Mouse (Mus musculus): Measurements from ENCODE around the gene Abcg8. TPM values are rescaled to one million over a fixed set of nuclear protein-coding genes. Genes with fewer than 3 reads are reported as not detected.

Abcg8 gene
- polyA plus RNA-seq, 1 experiment from 2014 or later = 0.17 TPM

DNA sequence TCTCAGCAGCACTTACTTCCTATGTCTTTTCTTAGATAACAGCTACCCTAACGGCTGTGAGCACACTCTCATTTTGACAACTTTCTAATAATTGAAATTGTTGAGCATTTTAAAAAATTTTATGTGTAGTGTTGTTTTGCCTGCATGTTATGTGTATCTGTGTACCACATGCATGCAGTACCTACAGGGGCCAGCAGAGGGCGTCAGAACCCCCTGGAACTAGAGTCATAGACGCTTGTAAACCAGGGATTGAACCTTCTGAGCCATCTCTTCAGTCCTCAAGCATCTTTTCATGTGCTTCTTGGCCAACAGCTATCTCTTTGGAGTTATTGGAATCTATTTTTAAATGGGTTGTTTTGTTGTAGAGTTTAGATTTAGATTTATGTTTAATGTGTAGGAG is 34.2 kb upstream of the Abcg8 start:
- no peaks in the 10 kb centered on the region; the same call in 1 of the 2 replicates for H3K4me1 ChIP-seq (ENCODE audit: control insufficient read depth, insufficient read depth, low read length)
- H3K9ac ChIP-seq (ENCODE audit: low read length) = no peak overlapping the region
- no peak overlapping the region for H3K4me2 ChIP-seq (ENCODE audit: low read depth, low read length)
- no peak overlapping the region for H3K27ac ChIP-seq (ENCODE audit: low read length)
- no peaks in the 10 kb centered on the region for H3K9me3 ChIP-seq (replicated peaks; ENCODE audit: control insufficient read depth, low read length)
- no peaks in the 10 kb centered on the region for H3K27me3 ChIP-seq (ENCODE audit: control insufficient read depth, insufficient read depth, low read length)
- 38% methylated on average over 3 of the region's 3 CpGs for WGBS
- no peaks in the 10 kb centered on the region for H3K36me3 ChIP-seq (ENCODE audit: control insufficient read depth, insufficient read depth)
- no peak for ATAC-seq (replicated peaks; ENCODE audit: extremely low read depth, insufficient read depth, low FRiP score)
- H3K4me3 ChIP-seq (ENCODE audit: low read length) = no peak overlapping the region

DNA sequence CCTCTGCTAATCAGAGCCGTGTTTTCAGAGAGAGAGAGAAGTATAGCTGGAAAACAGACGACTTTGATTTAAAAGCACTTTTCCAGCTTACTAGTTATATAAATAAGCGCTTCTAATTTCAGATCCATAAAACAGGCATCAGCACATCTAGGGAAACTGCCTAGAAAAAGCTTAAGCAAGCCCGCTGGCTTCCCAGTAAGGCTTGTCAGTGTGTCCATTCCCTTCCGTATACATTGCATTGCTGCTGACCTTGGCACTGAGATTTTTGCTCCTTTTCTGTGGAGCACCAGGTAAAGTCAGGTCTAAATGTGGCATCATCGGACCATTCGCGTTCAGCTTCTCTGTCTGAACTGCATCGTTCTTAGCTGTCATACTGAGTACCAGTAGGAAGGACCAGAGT is 33.8 kb upstream of the Abcg8 start:
- H3K36me3 ChIP-seq (ENCODE audit: control insufficient read depth, insufficient read depth) = no peaks in the 10 kb centered on the region
- no peaks in the 10 kb centered on the region for H3K27me3 ChIP-seq (ENCODE audit: control insufficient read depth, insufficient read depth, low read length)
- no peak overlapping the region for H3K4me3 ChIP-seq (ENCODE audit: low read length)
- 88% methylated on average over 9 of the region's 9 CpGs for WGBS
- ATAC-seq (replicated peaks; ENCODE audit: extremely low read depth, insufficient read depth, low FRiP score) = no peak
- no peaks in the 10 kb centered on the region for H3K9me3 ChIP-seq (replicated peaks; ENCODE audit: control insufficient read depth, low read length)
- H3K4me1 ChIP-seq (ENCODE audit: control insufficient read depth, insufficient read depth, low read length) = no peaks in the 10 kb centered on the region; the same call in 1 of the 2 replicates
- no peak overlapping the region for H3K4me2 ChIP-seq (ENCODE audit: low read depth, low read length)
- H3K9ac ChIP-seq (ENCODE audit: low read length) = no peak overlapping the region
- no peak overlapping the region for H3K27ac ChIP-seq (ENCODE audit: low read length)

DNA sequence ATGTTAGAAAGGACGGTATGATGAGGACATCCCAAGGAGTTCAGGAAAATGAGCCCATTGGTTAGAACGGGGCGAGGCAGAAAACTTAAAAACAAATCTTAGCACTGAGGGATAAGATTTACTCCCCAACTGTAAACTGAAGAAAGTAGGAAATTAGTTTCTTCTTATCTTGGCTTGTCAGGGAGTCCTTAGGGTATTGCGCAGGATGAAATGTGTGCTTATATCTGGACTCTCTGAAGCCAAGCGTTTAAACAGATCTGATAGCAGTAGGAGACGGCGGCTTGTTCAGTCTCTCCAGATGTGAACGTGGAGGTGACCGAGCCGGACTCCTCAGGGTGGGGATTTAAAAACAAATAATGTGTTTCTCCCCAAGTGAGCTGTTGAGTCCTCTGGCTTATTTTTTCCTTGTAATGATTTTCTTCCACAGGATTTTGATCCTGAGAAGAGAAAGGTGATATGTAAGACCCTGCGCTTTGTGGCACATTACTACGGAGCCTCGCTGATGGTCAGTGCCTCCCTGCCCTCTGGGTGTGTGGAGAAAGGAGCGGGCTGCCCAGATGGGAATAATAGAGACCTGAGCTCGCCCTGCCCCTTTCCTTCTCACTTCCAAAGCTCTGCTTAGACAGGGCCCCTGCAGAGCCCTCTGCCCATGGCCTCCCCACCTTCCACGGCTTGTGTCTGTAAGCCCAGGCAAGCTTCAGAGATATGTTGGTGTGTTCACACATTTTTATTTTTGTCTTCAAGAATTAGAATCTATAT is 31.6 kb upstream of the Abcg8 start:
- WGBS = 50% methylated on average over 16 of the region's 16 CpGs
- Histone ChIP-seq H3K36me3 (ENCODE audit: control insufficient read depth, insufficient read depth) (no peaks in the 10 kb centered on the region), H3K4me1 (ENCODE audit: control insufficient read depth, insufficient read depth, low read length) (no peaks in the 10 kb centered on the region; the same call in 1 of the 2 replicates), H3K4me3 (ENCODE audit: low read length) (no peak overlapping the region), H3K9me3 (replicated peaks; ENCODE audit: control insufficient read depth, low read length) (no peaks in the 10 kb centered on the region), H3K27me3 (ENCODE audit: control insufficient read depth, insufficient read depth, low read length) (no peaks in the 10 kb centered on the region), H3K4me2 (ENCODE audit: low read depth, low read length) (no peak overlapping the region), H3K9ac (ENCODE audit: low read length) (no peak overlapping the region), H3K27ac (ENCODE audit: low read length) (no peak overlapping the region)
- ATAC-seq (replicated peaks; ENCODE audit: extremely low read depth, insufficient read depth, low FRiP score) = no peak

DNA sequence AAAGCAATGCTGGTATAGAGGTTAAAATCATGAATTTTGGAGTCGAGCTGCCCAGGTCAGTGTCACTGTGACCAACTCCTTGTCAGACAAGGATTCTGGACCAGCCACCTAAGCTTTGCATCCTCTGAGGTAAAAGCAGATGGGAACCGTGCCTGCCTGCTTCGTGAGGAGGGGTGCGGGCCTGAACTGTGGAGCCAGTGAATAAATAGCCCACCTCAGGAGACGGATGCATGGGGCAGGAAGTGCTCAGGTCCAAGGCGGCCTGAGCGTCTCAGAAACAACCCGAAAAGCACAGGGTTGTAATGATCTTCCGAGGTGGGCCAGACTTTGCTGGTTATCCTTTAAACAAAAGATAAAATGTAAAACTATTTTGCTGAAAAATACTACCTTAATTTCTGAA is 31.0 kb upstream of the Abcg8 start:
- no peak for ATAC-seq (replicated peaks; ENCODE audit: extremely low read depth, insufficient read depth, low FRiP score)
- WGBS = 54% methylated on average over 9 of the region's 9 CpGs

DNA sequence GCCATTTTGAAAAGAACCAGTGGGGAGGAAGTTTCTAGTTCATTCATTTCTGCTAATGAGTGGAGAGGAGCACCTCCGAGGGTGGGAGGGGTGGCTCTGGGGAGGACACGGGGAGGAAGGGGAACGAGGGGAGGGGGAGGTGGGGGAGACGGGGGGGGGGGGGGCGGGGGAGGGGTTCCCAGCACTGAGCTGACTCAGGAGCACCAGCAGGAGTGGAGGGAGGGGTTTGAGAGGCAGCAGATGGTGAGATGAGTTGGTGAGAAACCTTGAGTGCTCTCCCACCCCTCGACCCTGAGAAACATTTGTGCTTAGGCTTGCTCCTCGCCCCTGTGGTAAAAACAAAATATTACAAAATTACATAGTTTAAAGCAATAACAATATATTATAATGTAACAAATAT is 30.2 kb upstream of the Abcg8 start:
- H3K4me3 ChIP-seq (ENCODE audit: low read length) = no peak overlapping the region
- no peaks in the 10 kb centered on the region for H3K36me3 ChIP-seq (ENCODE audit: control insufficient read depth, insufficient read depth)
- H3K9ac ChIP-seq (ENCODE audit: low read length) = no peak overlapping the region
- no peak for ATAC-seq (replicated peaks; ENCODE audit: extremely low read depth, insufficient read depth, low FRiP score)
- H3K4me2 ChIP-seq (ENCODE audit: low read depth, low read length) = no peak overlapping the region
- 25% methylated on average over 4 of the region's 7 CpGs for WGBS
- H3K4me1 ChIP-seq (ENCODE audit: control insufficient read depth, insufficient read depth, low read length) = no peaks in the 10 kb centered on the region; the same call in 1 of the 2 replicates
- H3K27ac ChIP-seq (ENCODE audit: low read length) = no peak overlapping the region
- no peaks in the 10 kb centered on the region for H3K27me3 ChIP-seq (ENCODE audit: control insufficient read depth, insufficient read depth, low read length)
- no peaks in the 10 kb centered on the region for H3K9me3 ChIP-seq (replicated peaks; ENCODE audit: control insufficient read depth, low read length)

More for the DNA sequence above, 31.0 kb upstream of the Abcg8 start:
- H3K9ac ChIP-seq (ENCODE audit: low read length) = no peak overlapping the region
- no peak overlapping the region for H3K4me2 ChIP-seq (ENCODE audit: low read depth, low read length)
- H3K4me1 ChIP-seq (ENCODE audit: control insufficient read depth, insufficient read depth, low read length) = no peaks in the 10 kb centered on the region; the same call in 1 of the 2 replicates
- no peaks in the 10 kb centered on the region for H3K9me3 ChIP-seq (replicated peaks; ENCODE audit: control insufficient read depth, low read length)
- H3K27me3 ChIP-seq (ENCODE audit: control insufficient read depth, insufficient read depth, low read length) = no peaks in the 10 kb centered on the region
- no peak overlapping the region for H3K27ac ChIP-seq (ENCODE audit: low read length)
- H3K36me3 ChIP-seq (ENCODE audit: control insufficient read depth, insufficient read depth) = no peaks in the 10 kb centered on the region
- H3K4me3 ChIP-seq (ENCODE audit: low read length) = no peak overlapping the region

DNA sequence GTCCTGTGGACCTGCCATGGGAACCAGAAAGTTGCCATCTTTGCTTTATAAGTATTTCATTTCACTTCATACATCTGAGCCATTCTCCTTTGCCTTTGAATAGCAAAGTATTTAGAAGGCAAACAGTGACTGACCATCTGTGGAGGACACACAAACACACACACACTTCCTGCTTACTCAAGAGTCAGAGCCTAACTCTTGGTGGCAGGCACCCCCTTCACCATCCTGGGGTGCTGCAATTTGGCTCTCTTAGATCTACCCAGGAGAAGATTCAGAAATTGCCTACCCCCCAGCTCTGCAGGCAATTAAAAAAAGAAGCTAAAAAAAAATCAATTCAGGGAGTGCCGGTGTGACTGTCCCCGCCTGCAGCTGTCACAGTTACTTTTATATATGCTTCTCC is 29.6 kb upstream of the Abcg8 start:
- WGBS = 60% methylated on average over 2 of the region's 2 CpGs
- Histone ChIP-seq H3K27ac (ENCODE audit: low read length) (no peak overlapping the region), H3K4me2 (ENCODE audit: low read depth, low read length) (no peak overlapping the region), H3K36me3 (ENCODE audit: control insufficient read depth, insufficient read depth) (no peaks in the 10 kb centered on the region), H3K27me3 (ENCODE audit: control insufficient read depth, insufficient read depth, low read length) (no peaks in the 10 kb centered on the region), H3K4me3 (ENCODE audit: low read length) (no peak overlapping the region), H3K4me1 (ENCODE audit: control insufficient read depth, insufficient read depth, low read length) (peaks cover 2% of the 10 kb centered on the region), H3K9ac (ENCODE audit: low read length) (no peak overlapping the region), H3K9me3 (replicated peaks; ENCODE audit: control insufficient read depth, low read length) (no peaks in the 10 kb centered on the region)
- no peak for ATAC-seq (replicated peaks; ENCODE audit: extremely low read depth, insufficient read depth, low FRiP score)

DNA sequence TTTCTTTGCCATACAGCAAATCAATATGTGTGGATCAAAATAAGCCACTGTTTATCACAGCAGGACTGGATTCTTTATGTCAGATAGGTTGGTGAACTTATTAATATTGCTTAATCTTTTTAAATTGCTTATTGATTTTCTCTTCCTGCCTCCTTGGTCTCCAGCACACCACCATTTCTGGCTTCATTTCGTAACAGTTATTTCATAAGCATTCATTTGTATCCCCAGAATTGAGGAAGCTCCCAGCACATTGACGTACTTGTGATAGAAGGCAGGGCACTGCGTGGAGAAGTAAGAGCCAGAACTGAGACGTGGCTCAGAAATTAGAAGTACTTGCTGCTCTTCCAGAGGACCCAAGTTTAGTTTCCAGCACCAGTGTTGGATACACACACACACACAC is 28.5 kb upstream of the Abcg8 start:
- H3K4me1 ChIP-seq (ENCODE audit: control insufficient read depth, insufficient read depth, low read length) = peaks cover 5% of the 10 kb centered on the region
- H3K27me3 ChIP-seq (ENCODE audit: control insufficient read depth, insufficient read depth, low read length) = no peaks in the 10 kb centered on the region
- 85% methylated on average over 4 of the region's 4 CpGs for WGBS
- no peak overlapping the region for H3K4me3 ChIP-seq (ENCODE audit: low read length)
- no peaks in the 10 kb centered on the region for H3K36me3 ChIP-seq (ENCODE audit: control insufficient read depth, insufficient read depth)
- no peak overlapping the region for H3K9ac ChIP-seq (ENCODE audit: low read length)
- H3K9me3 ChIP-seq (replicated peaks; ENCODE audit: control insufficient read depth, low read length) = no peaks in the 10 kb centered on the region
- no peak overlapping the region for H3K4me2 ChIP-seq (ENCODE audit: low read depth, low read length)
- ATAC-seq (replicated peaks; ENCODE audit: extremely low read depth, insufficient read depth, low FRiP score) = no peak
- H3K27ac ChIP-seq (ENCODE audit: low read length) = no peak overlapping the region

DNA sequence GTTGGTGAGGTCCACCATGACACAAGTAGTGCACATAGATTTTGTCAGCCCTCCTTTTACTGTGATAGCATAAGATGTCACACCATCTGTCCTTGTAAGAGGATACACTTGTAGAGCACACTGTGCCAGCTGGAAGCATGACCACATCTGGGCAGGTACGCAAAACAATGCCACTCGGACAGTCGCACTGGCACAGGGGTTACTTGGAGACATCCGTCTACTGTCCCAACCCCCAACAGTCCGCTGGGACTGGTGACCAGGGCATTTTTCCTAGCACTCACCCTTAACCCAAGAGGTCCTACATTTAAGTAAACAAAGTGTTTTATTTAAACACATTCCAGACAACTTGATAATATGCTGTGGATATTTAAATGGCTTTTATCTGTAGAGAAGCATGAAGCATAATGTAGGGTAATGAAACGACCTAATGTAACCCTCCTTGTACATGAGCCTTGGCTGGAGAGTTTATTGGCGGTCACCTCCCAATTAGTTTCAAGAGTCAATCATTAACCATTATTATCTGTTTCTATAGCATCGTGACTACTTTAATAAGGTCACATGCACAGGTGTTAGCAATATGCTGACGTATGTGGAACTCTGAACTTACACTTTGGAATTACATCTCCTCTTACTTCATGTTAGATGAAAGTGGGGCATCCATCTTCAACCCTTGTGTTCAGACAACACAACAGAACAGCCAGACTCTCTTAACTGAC is 25.6 kb upstream of the Abcg8 start:
- H3K4me2 ChIP-seq (ENCODE audit: low read depth, low read length) = no peak overlapping the region
- H3K27me3 ChIP-seq (ENCODE audit: control insufficient read depth, insufficient read depth, low read length) = no peaks in the 10 kb centered on the region
- no peak overlapping the region for H3K9ac ChIP-seq (ENCODE audit: low read length)
- 90% methylated on average over 9 of the region's 9 CpGs for WGBS
- no peak for ATAC-seq (replicated peaks; ENCODE audit: extremely low read depth, insufficient read depth, low FRiP score)
- H3K36me3 ChIP-seq (ENCODE audit: control insufficient read depth, insufficient read depth) = no peaks in the 10 kb centered on the region
- peaks cover 5% of the 10 kb centered on the region for H3K4me1 ChIP-seq (ENCODE audit: control insufficient read depth, insufficient read depth, low read length)
- H3K4me3 ChIP-seq (ENCODE audit: low read length) = no peak overlapping the region
- no peaks in the 10 kb centered on the region for H3K9me3 ChIP-seq (replicated peaks; ENCODE audit: control insufficient read depth, low read length)
- no peak overlapping the region for H3K27ac ChIP-seq (ENCODE audit: low read length)

DNA sequence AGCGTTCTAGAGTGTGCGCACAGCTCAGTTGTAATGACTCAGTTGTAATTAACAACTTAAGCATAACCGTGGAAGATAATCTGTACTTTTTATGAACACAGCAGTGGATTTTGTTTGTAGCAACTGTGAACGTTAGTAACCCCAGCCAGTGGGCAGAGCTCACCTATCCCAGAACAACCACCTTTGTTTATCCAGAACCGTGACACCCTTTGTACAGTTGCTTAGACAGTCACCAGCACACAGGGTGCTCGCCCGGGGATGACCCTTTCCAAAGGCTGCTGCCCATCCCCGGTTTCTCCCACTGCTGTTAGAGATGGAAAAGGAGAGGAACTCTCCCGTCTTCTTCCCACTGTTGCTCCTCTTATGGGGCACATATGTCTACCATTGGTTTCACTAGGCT is 22.6 kb upstream of the Abcg8 start:
- Histone ChIP-seq H3K27me3 (ENCODE audit: control insufficient read depth, insufficient read depth, low read length) (no peaks in the 10 kb centered on the region), H3K9ac (ENCODE audit: low read length) (no peak overlapping the region), H3K4me1 (ENCODE audit: control insufficient read depth, insufficient read depth, low read length) (peaks cover 5% of the 10 kb centered on the region), H3K36me3 (ENCODE audit: control insufficient read depth, insufficient read depth) (no peaks in the 10 kb centered on the region), H3K27ac (ENCODE audit: low read length) (no peak overlapping the region), H3K9me3 (replicated peaks; ENCODE audit: control insufficient read depth, low read length) (no peaks in the 10 kb centered on the region), H3K4me2 (ENCODE audit: low read depth, low read length) (no peak overlapping the region), H3K4me3 (ENCODE audit: low read length) (no peak overlapping the region)
- ATAC-seq (replicated peaks; ENCODE audit: extremely low read depth, insufficient read depth, low FRiP score) = no peak
- 92% methylated on average over 9 of the region's 9 CpGs for WGBS

All from heart, embryonic 16.5 days (tissue).